Mouse (Mus musculus): ENCODE results near the gene Rpgrip1l. TPM values are rescaled to one million over a fixed set of nuclear protein-coding genes. Genes with fewer than 3 reads are reported as not detected.
A peak's percentile ranks its signal among the peaks of the same experiment; 100 is the strongest.

The Rpgrip1l gene
- total and polyA plus RNA-seq, 3 experiments = 2.1 to 5.0 (median 3.8) TPM

DNA sequence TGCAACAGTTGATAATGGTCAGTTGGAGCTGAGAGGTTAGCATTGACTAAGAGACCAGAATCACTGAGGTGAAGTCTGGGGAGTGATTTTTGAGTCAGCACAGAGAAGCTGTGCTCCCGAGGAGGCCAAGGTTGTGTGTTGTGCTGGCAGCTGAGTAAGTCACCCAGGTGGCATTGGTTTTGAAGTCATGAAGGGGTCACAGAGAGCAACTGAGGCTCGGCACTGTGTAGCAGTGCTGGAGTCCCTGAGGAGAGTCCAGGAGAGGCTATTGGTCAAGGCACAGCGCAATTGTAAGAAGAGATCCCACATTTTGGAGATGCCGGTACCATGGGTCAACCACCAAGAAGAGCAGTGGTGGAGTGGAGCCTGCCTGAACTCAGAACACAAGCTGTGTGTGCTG, 11.9 kb upstream of the Rpgrip1l start:
- Histone ChIP-seq H3K79me2 (replicated peaks; ENCODE audit: control insufficient read depth, extremely low read depth, insufficient read depth, poor library complexity, severe bottlenecking) (peaks cover 7% of the 10 kb centered on the region), H3K4me1 (ENCODE audit: control insufficient read depth in 1 of 2, insufficient read depth in 2 of 2) (no peaks in the 10 kb centered on the region), H3K4me2 (ENCODE audit: insufficient read depth, low read depth, poor library complexity, severe bottlenecking) (no peak overlapping the region), H3K27me3 (replicated peaks) (no peaks in the 10 kb centered on the region), H3K27ac (ENCODE audit: insufficient read depth, low read depth) (no peak overlapping the region), H3K9ac (ENCODE audit: insufficient read depth, low read depth) (no peak overlapping the region), H3K4me3 (replicated peaks in 1 of 3; ENCODE audit: low read depth in 2 of 3, low read length in 2 of 3, poor library complexity in 1 of 3) (no peak overlapping the region), H3K36me3 (replicated peaks in 1 of 2; ENCODE audit: control insufficient read depth in 1 of 2, insufficient read depth in 1 of 2, low read length in 1 of 2) (peaks cover 10 to 71% of the 10 kb centered on the region in 2 experiments), H3K9me3 (replicated peaks; ENCODE audit: low read length) (no peaks in the 10 kb centered on the region)
- TF ChIP-seq MEF2A (IDR thresholded peaks at IDR 0.05; ENCODE audit: borderline replicate concordance, low read depth, low read length) (no peak), CHD1 (IDR thresholded peaks at IDR 0.05; ENCODE audit: low read depth, low read length) (no peak), USF1 (IDR thresholded peaks at IDR 0.05; ENCODE audit: low read depth, low read length) (no peak), SIN3A (IDR thresholded peaks at IDR 0.05; ENCODE audit: low read length) (no peak), JUN (IDR thresholded peaks at IDR 0.05; ENCODE audit: insufficient read depth, low read depth, low read length) (no peak)
- dilution Hi-C loops (cut with MboI; ENCODE audit: extremely low pct_ligation_motif_present, extremely low pct_unique_long_range_greater_than_20kb, low sequenced_read_pairs) (no loop called here), in situ Hi-C loops (cut with MboI; ENCODE audit: low pct_ligation_motif_present, low pct_unique_long_range_greater_than_20kb, low sequenced_read_pairs) (no loop called here)
- DNase-seq (ENCODE audit: extremely low read depth) = no peak

DNA sequence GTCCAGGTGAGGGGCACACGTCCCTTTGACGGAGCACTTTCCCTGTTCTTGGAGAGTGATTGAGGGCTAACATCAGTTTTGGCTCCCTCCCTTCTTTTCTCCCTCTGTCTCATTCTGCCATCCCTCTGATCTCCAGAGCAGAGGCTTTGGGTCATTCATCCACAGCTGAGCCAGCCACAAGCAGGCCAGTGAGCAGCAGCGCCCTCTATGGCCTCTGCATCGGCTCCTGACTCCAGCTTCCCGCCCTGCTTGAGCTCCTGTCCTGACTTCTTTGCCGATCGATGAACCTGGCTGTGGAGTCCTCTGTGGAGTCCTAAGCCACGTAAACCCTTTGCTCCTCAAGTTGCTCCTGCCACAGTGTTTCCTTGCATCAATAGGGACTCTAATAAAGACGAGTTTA, 11.2 kb upstream of the Rpgrip1l start:
- H3K4me1 ChIP-seq (ENCODE audit: control insufficient read depth in 1 of 2, insufficient read depth in 2 of 2) = no peaks in the 10 kb centered on the region
- peaks cover 10 to 71% of the 10 kb centered on the region in 2 experiments for H3K36me3 ChIP-seq (replicated peaks in 1 of 2; ENCODE audit: control insufficient read depth in 1 of 2, insufficient read depth in 1 of 2, low read length in 1 of 2)
- peaks cover 7% of the 10 kb centered on the region for H3K79me2 ChIP-seq (replicated peaks; ENCODE audit: control insufficient read depth, extremely low read depth, insufficient read depth, poor library complexity, severe bottlenecking)
- H3K27ac ChIP-seq (ENCODE audit: insufficient read depth, low read depth) = no peak overlapping the region
- no peak overlapping the region for H3K4me2 ChIP-seq (ENCODE audit: insufficient read depth, low read depth, poor library complexity, severe bottlenecking)
- no peak for DNase-seq (ENCODE audit: extremely low read depth)
- no peaks in the 10 kb centered on the region for H3K9me3 ChIP-seq (replicated peaks; ENCODE audit: low read length)
- no peak overlapping the region for H3K9ac ChIP-seq (ENCODE audit: insufficient read depth, low read depth)
- no peaks in the 10 kb centered on the region for H3K27me3 ChIP-seq (replicated peaks)
- H3K4me3 ChIP-seq (replicated peaks in 1 of 3; ENCODE audit: low read depth in 2 of 3, low read length in 2 of 3, poor library complexity in 1 of 3) = no peak overlapping the region
- in situ Hi-C loops (cut with MboI; ENCODE audit: low pct_ligation_motif_present, low pct_unique_long_range_greater_than_20kb, low sequenced_read_pairs) (no loop called here), dilution Hi-C loops (cut with MboI; ENCODE audit: extremely low pct_ligation_motif_present, extremely low pct_unique_long_range_greater_than_20kb, low sequenced_read_pairs) (no loop called here)
- TF ChIP-seq CTCF (conservative IDR thresholded peaks at IDR 0.05 in 1 of 2, IDR thresholded peaks at IDR 0.05 in 1 of 2; ENCODE audit: low read depth in 2 of 2, low read length in 2 of 2) (peak in 1 of 2 experiments; percentile 22; a peak in 1 of 4 replicates), MYC (IDR thresholded peaks at IDR 0.05; ENCODE audit: low read depth, low read length) (no peak)

DNA sequence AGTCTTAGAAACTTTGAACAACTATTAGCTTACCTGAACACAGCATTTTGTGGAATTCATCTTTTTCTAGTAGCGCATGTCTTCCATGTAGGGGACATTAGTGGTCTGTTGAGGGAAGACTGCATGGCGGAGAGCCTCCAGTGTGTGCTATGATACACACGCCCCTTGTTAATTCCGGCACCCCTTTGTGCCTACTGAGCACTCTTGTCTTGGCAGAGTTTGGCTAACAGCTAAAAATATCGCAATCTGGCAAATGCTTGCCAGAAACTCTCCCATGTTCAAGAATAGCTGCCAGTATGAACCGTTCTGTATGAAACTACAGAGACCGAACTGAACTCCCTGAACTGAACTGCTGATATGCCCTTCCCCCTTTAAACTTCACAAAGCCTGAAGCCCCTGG, 10.4 kb upstream of the Rpgrip1l start:
- TF ChIP-seq GABPA (IDR thresholded peaks at IDR 0.05; ENCODE audit: insufficient replicate concordance, low read depth, low read length) (no peak), IRF4 (IDR thresholded peaks at IDR 0.05; ENCODE audit: low read depth, low read length) (no peak), ZKSCAN1 (IDR thresholded peaks at IDR 0.05; ENCODE audit: borderline replicate concordance, low read depth, low read length) (no peak), CHD1 (IDR thresholded peaks at IDR 0.05; ENCODE audit: low read depth, low read length) (no peak), MYC (IDR thresholded peaks at IDR 0.05; ENCODE audit: low read depth, low read length) (no peak), JUN (IDR thresholded peaks at IDR 0.05; ENCODE audit: insufficient read depth, low read depth, low read length) (no peak), CTCF (conservative IDR thresholded peaks at IDR 0.05 in 1 of 2, IDR thresholded peaks at IDR 0.05 in 1 of 2; ENCODE audit: low read depth in 2 of 2, low read length in 2 of 2) (no peak), EP300 (IDR thresholded peaks at IDR 0.05; ENCODE audit: low read length) (no peak), MAZ (IDR thresholded peaks at IDR 0.05; ENCODE audit: low read depth, low read length) (no peak), TBP (conservative IDR thresholded peaks at IDR 0.05; ENCODE audit: low read depth, low read length) (no peak), HCFC1 (IDR thresholded peaks at IDR 0.05; ENCODE audit: low read depth, low read length) (no peak), E2F4 (IDR thresholded peaks at IDR 0.05; ENCODE audit: insufficient replicate concordance, low read depth, low read length) (no peak), RCOR1 (conservative IDR thresholded peaks at IDR 0.05; ENCODE audit: low read depth, low read length) (no peak)
- no peaks in the 10 kb centered on the region; a peak in 1 of 4 replicates for H3K4me1 ChIP-seq (ENCODE audit: control insufficient read depth in 1 of 2, insufficient read depth in 2 of 2)
- no peaks in the 10 kb centered on the region for H3K27me3 ChIP-seq (replicated peaks)
- H3K36me3 ChIP-seq (replicated peaks in 1 of 2; ENCODE audit: control insufficient read depth in 1 of 2, insufficient read depth in 1 of 2, low read length in 1 of 2) = peaks cover 10 to 69% of the 10 kb centered on the region in 2 experiments
- in situ Hi-C loops (cut with MboI; ENCODE audit: low pct_ligation_motif_present, low pct_unique_long_range_greater_than_20kb, low sequenced_read_pairs) = no loop called here
- no peak for DNase-seq (ENCODE audit: extremely low read depth)
- no peak overlapping the region for H3K27ac ChIP-seq (ENCODE audit: insufficient read depth, low read depth)
- no peak overlapping the region for H3K9ac ChIP-seq (ENCODE audit: insufficient read depth, low read depth)
- H3K4me2 ChIP-seq (ENCODE audit: insufficient read depth, low read depth, poor library complexity, severe bottlenecking) = no peak overlapping the region
- dilution Hi-C loops (cut with MboI; ENCODE audit: extremely low pct_ligation_motif_present, extremely low pct_unique_long_range_greater_than_20kb, low sequenced_read_pairs) = no loop called here
- no peak overlapping the region for H3K4me3 ChIP-seq (replicated peaks in 1 of 3; ENCODE audit: low read depth in 2 of 3, low read length in 2 of 3, poor library complexity in 1 of 3)
- peaks cover 7% of the 10 kb centered on the region for H3K79me2 ChIP-seq (replicated peaks; ENCODE audit: control insufficient read depth, extremely low read depth, insufficient read depth, poor library complexity, severe bottlenecking)
- H3K9me3 ChIP-seq (replicated peaks; ENCODE audit: low read length) = no peaks in the 10 kb centered on the region

Measured in CH12.LX (cell line).